Mouse (Mus musculus): ENCODE measurements around the gene Dqx1. TPM values are rescaled to one million over a fixed set of nuclear protein-coding genes. Genes with fewer than 3 reads are reported as not detected.
A peak's percentile ranks its signal among the peaks of the same experiment; 100 is the strongest.

Gene Dqx1
- polyA plus RNA-seq, 1 experiment from 2014 or later, result 4.0 TPM

GRCm38 (mm10) chr6:83034463-83035055, 23.1 kb upstream of the Dqx1 start:
- H3K36me3 ChIP-seq, result peaks cover 13% of the 10 kb centered on the region
- peak overlapping the region; percentile 94 for H3K27ac ChIP-seq
- ATAC-seq (replicated peaks; ENCODE audit: low FRiP score), result 0 out of 2 replicates have a peak, but pooled peaks have one; percentile 4
- H3K4me3 ChIP-seq (replicated peaks), result peak overlapping the region; percentile 71
- H3K9me3 ChIP-seq (replicated peaks), result no peaks in the 10 kb centered on the region
- H3K4me2 ChIP-seq, result peak overlapping the region; percentile 93
- peaks cover 21% of the 10 kb centered on the region for H3K27me3 ChIP-seq
- peaks cover 51% of the 10 kb centered on the region for H3K4me1 ChIP-seq
- 13% methylated on average over 5 of the region's 5 CpGs for WGBS
- peak overlapping the region; percentile 61 for H3K9ac ChIP-seq

GRCm38 (mm10) chr6:83037188-83037587, 20.5 kb upstream of the Dqx1 start:
- H3K27ac ChIP-seq, result no peak overlapping the region
- no peak overlapping the region for H3K4me3 ChIP-seq (replicated peaks)
- WGBS, result 82% methylated on average over 8 of the region's 8 CpGs
- H3K9ac ChIP-seq, result no peak overlapping the region
- H3K4me1 ChIP-seq, result peaks cover 39% of the 10 kb centered on the region
- H3K36me3 ChIP-seq, result no peaks in the 10 kb centered on the region
- no peak for ATAC-seq (replicated peaks; ENCODE audit: low FRiP score)
- H3K27me3 ChIP-seq, result no peaks in the 10 kb centered on the region
- no peaks in the 10 kb centered on the region for H3K9me3 ChIP-seq (replicated peaks)
- no peak overlapping the region for H3K4me2 ChIP-seq

- peak overlapping the region; percentile 62 for H3K4me2 ChIP-seq
- 0 out of 2 replicates have a peak overlapping the region, but pooled peaks have one; percentile 7 for H3K27ac ChIP-seq
- H3K4me1 ChIP-seq, result peaks cover 29% of the 10 kb centered on the region
- no peak overlapping the region for H3K9ac ChIP-seq
- no peaks in the 10 kb centered on the region for H3K27me3 ChIP-seq
- H3K4me3 ChIP-seq (replicated peaks), result peak overlapping the region; percentile 30
- ATAC-seq (replicated peaks; ENCODE audit: low FRiP score), result peak; percentile 65
- no peaks in the 10 kb centered on the region for H3K9me3 ChIP-seq (replicated peaks)
- 12% methylated on average over 24 of the region's 24 CpGs for WGBS
- H3K36me3 ChIP-seq, result no peaks in the 10 kb centered on the region
Observed at GRCm38 (mm10) chr6:83038496-83039012, 19.1 kb upstream of the Dqx1 start.

- no peaks in the 10 kb centered on the region for H3K9me3 ChIP-seq (replicated peaks)
- H3K27ac ChIP-seq, result no peak overlapping the region
- no peaks in the 10 kb centered on the region for H3K27me3 ChIP-seq
- no peak overlapping the region for H3K9ac ChIP-seq
- WGBS, result 85% methylated on average over 5 of the region's 5 CpGs
- ATAC-seq (replicated peaks; ENCODE audit: low FRiP score), result no peak
- no peaks in the 10 kb centered on the region for H3K36me3 ChIP-seq
- H3K4me2 ChIP-seq, result no peak overlapping the region
- H3K4me1 ChIP-seq, result peaks cover 11% of the 10 kb centered on the region
- no peak overlapping the region for H3K4me3 ChIP-seq (replicated peaks)
Observed at GRCm38 (mm10) chr6:83040601-83041000, 17.0 kb upstream of the Dqx1 start.

GRCm38 (mm10) chr6:83043561-83043960, 14.1 kb upstream of the Dqx1 start:
- Histone ChIP-seq H3K4me3 (replicated peaks) (no peak overlapping the region), H3K27ac (no peak overlapping the region), H3K4me1 (peaks cover 4% of the 10 kb centered on the region), H3K9me3 (replicated peaks) (no peaks in the 10 kb centered on the region), H3K27me3 (no peaks in the 10 kb centered on the region), H3K4me2 (no peak overlapping the region), H3K9ac (no peak overlapping the region), H3K36me3 (no peaks in the 10 kb centered on the region)
- no peak for ATAC-seq (replicated peaks; ENCODE audit: low FRiP score)
- 64% methylated on average over 6 of the region's 6 CpGs for WGBS

- 91% methylated on average over 5 of the region's 5 CpGs for WGBS
Observed at GRCm38 (mm10) chr6:83043993-83044392, 13.7 kb upstream of the Dqx1 start.

GRCm38 (mm10) chr6:83044742-83045141, 12.9 kb upstream of the Dqx1 start:
- Histone ChIP-seq H3K9ac (no peak overlapping the region), H3K27me3 (no peaks in the 10 kb centered on the region), H3K4me3 (replicated peaks) (no peak overlapping the region), H3K4me2 (no peak overlapping the region), H3K36me3 (no peaks in the 10 kb centered on the region), H3K4me1 (no peaks in the 10 kb centered on the region), H3K9me3 (replicated peaks) (no peaks in the 10 kb centered on the region), H3K27ac (no peak overlapping the region)
- ATAC-seq (replicated peaks; ENCODE audit: low FRiP score), result no peak
- WGBS, result 76% methylated on average over 9 of the region's 9 CpGs

More at GRCm38 (mm10) chr6:83043993-83044392, 13.7 kb upstream of the Dqx1 start:
- no peak for ATAC-seq (replicated peaks; ENCODE audit: low FRiP score)
- H3K27ac ChIP-seq, result no peak overlapping the region
- no peaks in the 10 kb centered on the region for H3K4me1 ChIP-seq
- no peaks in the 10 kb centered on the region for H3K9me3 ChIP-seq (replicated peaks)
- H3K4me2 ChIP-seq, result no peak overlapping the region
- no peak overlapping the region for H3K4me3 ChIP-seq (replicated peaks)
- H3K36me3 ChIP-seq, result no peaks in the 10 kb centered on the region
- H3K27me3 ChIP-seq, result no peaks in the 10 kb centered on the region
- H3K9ac ChIP-seq, result no peak overlapping the region

GRCm38 (mm10) chr6:83049367-83049766, 8.3 kb upstream of the Dqx1 start:
- 67% methylated on average over 10 of the region's 10 CpGs for WGBS
- H3K9ac ChIP-seq, result no peak overlapping the region
- no peaks in the 10 kb centered on the region for H3K27me3 ChIP-seq
- no peak overlapping the region for H3K4me3 ChIP-seq (replicated peaks)
- H3K4me2 ChIP-seq, result no peak overlapping the region
- H3K4me1 ChIP-seq, result peaks cover 15% of the 10 kb centered on the region
- no peaks in the 10 kb centered on the region for H3K9me3 ChIP-seq (replicated peaks)
- H3K27ac ChIP-seq, result no peak overlapping the region
- peaks cover 21% of the 10 kb centered on the region for H3K36me3 ChIP-seq
- ATAC-seq (replicated peaks; ENCODE audit: low FRiP score), result no peak

GRCm38 (mm10) chr6:83053136-83053960, 4.3 kb upstream of the Dqx1 start:
- Histone ChIP-seq H3K4me3 (replicated peaks) (peak overlapping the region; percentile 99), H3K4me2 (peak overlapping the region; percentile 93), H3K9ac (peak overlapping the region; percentile 94), H3K27ac (peak overlapping the region; percentile 92), H3K36me3 (peaks cover 44% of the 10 kb centered on the region), H3K9me3 (replicated peaks) (no peaks in the 10 kb centered on the region), H3K4me1 (peaks cover 28% of the 10 kb centered on the region), H3K27me3 (no peaks in the 10 kb centered on the region)
- ATAC-seq (replicated peaks; ENCODE audit: low FRiP score), result peak; percentile 2; the same call in 1 of the 2 replicates
- 2% methylated on average over 26 of the region's 26 CpGs for WGBS

GRCm38 (mm10) chr6:83054074-83054851, 3.4 kb upstream of the Dqx1 start, which contains the start of gene Aup1:
TSS of gene Aup1 (plus strand) at chr6:83054521.
- H3K9me3 ChIP-seq (replicated peaks), result no peaks in the 10 kb centered on the region
- under 1% methylated on average over 59 of the region's 64 CpGs for WGBS
- ATAC-seq (replicated peaks; ENCODE audit: low FRiP score), result peak; percentile 97
- peak within 1 kb of the TSS; percentile 92 for H3K27ac ChIP-seq
- H3K9ac ChIP-seq, result peak within 1 kb of the TSS; percentile 94
- H3K4me2 ChIP-seq, result peak within 1 kb of the TSS; percentile 93
- no peaks in the 10 kb centered on the region for H3K27me3 ChIP-seq
- peaks cover 44% of the 10 kb centered on the region for H3K36me3 ChIP-seq
- peak within 1 kb of the TSS; percentile 99 for H3K4me3 ChIP-seq (replicated peaks)
- peaks cover 28% of the 10 kb centered on the region for H3K4me1 ChIP-seq

GRCm38 (mm10) chr6:83054871-83055431, 2.7 kb upstream of the Dqx1 start, which contains the start of gene Htra2:
TSS of gene Htra2 (minus strand) at chr6:83055273.
- peaks cover 28% of the 10 kb centered on the region for H3K4me1 ChIP-seq
- ATAC-seq (replicated peaks; ENCODE audit: low FRiP score), result peak; percentile 38
- WGBS, result 0% methylated on average over 50 of the region's 50 CpGs
- peak within 1 kb of the TSS; percentile 92 for H3K27ac ChIP-seq
- peak within 1 kb of the TSS; percentile 99 for H3K4me3 ChIP-seq (replicated peaks)
- H3K4me2 ChIP-seq, result peak within 1 kb of the TSS; percentile 93
- no peaks in the 10 kb centered on the region for H3K9me3 ChIP-seq (replicated peaks)
- peaks cover 42% of the 10 kb centered on the region for H3K36me3 ChIP-seq
- peak within 1 kb of the TSS; percentile 94 for H3K9ac ChIP-seq
- H3K27me3 ChIP-seq, result no peaks in the 10 kb centered on the region

All from kidney, embryonic 15.5 days (tissue).